Mouse (Mus musculus): ENCODE data around the gene Saa1. TPM values are rescaled to one million over a fixed set of nuclear protein-coding genes. Genes with fewer than 3 reads are reported as not detected.
"Not testable (repeated sequence)": the region's sequence is repeated elsewhere in the genome, so short reads cannot be mapped to it uniquely, and the experiment has no call there.

Gene Saa1
- polyA plus RNA-seq (2015; fragmentation: Nextera tagmentation; extraction: Ambion mirVana) = 0.23 TPM in 1 of 2 replicates, not detected in the other

DNA sequence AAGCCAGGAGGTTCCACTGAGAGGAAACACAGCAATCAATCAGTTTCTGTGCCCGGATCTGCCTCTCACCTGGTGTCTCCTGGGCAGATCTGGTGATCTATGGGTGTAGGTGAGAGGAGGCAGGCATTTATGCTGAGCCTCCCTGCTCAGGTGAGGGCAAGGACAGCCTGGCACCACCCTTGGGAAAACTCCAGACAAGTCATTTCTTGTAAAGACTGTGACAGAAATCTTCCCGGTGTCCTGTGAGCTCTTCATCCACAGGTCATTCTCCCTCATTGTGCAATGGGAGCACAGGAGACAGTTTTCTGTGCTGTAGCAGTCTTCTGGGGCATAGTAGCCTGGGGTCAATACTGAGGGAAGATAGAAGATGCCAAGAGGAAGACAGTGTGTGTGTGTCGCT, at the start of gene Saa1:
TSS of gene Saa1 (minus strand) at position 101 of the 400 bp plus-strand sequence.
- not testable (repeated sequence) for H3K4me1 ChIP-seq (ENCODE audit: control insufficient read depth, insufficient read depth, low read length); H3K27ac ChIP-seq (ENCODE audit: low read length); H3K9ac ChIP-seq (ENCODE audit: low read depth, low read length); H3K36me3 ChIP-seq (ENCODE audit: control insufficient read depth, insufficient read depth, low read length); H3K9me3 ChIP-seq (replicated peaks; ENCODE audit: control insufficient read depth, low read length, poor library complexity, severe bottlenecking); H3K4me2 ChIP-seq (ENCODE audit: low read length); H3K27me3 ChIP-seq (ENCODE audit: control insufficient read depth, insufficient read depth, low read depth, low read length); H3K4me3 ChIP-seq (ENCODE audit: low read depth, low read length); ATAC-seq
- WGBS = 67% methylated on average over 3 of the region's 3 CpGs

GRCm38 (mm10) chr7:46789177-46789849, 46.5 kb upstream of the Saa1 start:
- Histone ChIP-seq H3K4me3 (ENCODE audit: low read depth, low read length) (no peak overlapping the region), H3K27ac (ENCODE audit: low read length) (no peak overlapping the region), H3K4me2 (ENCODE audit: low read length) (no peak overlapping the region), H3K9ac (ENCODE audit: low read depth, low read length) (no peak overlapping the region), H3K4me1 (ENCODE audit: control insufficient read depth, insufficient read depth, low read length) (peaks cover 6% of the 10 kb centered on the region), H3K36me3 (ENCODE audit: control insufficient read depth, insufficient read depth, low read length) (peaks cover 28% of the 10 kb centered on the region), H3K9me3 (replicated peaks; ENCODE audit: control insufficient read depth, low read length, poor library complexity, severe bottlenecking) (no peaks in the 10 kb centered on the region), H3K27me3 (ENCODE audit: control insufficient read depth, insufficient read depth, low read depth, low read length) (no peaks in the 10 kb centered on the region)
- WGBS = 88% methylated on average over 5 of the region's 5 CpGs
- no peak for ATAC-seq

GRCm38 (mm10) chr7:46770706-46771105, 27.9 kb upstream of the Saa1 start:
- Histone ChIP-seq H3K4me1 (ENCODE audit: control insufficient read depth, insufficient read depth, low read length) (no peaks in the 10 kb centered on the region), H3K4me2 (ENCODE audit: low read length) (no peak overlapping the region), H3K9ac (ENCODE audit: low read depth, low read length) (no peak overlapping the region), H3K27ac (ENCODE audit: low read length) (no peak overlapping the region), H3K27me3 (ENCODE audit: control insufficient read depth, insufficient read depth, low read depth, low read length) (no peaks in the 10 kb centered on the region), H3K36me3 (ENCODE audit: control insufficient read depth, insufficient read depth, low read length) (peaks cover 45% of the 10 kb centered on the region), H3K9me3 (replicated peaks; ENCODE audit: control insufficient read depth, low read length, poor library complexity, severe bottlenecking) (no peaks in the 10 kb centered on the region), H3K4me3 (ENCODE audit: low read depth, low read length) (no peak overlapping the region)
- 65% methylated on average over 4 of the region's 4 CpGs for WGBS
- ATAC-seq = no peak

DNA sequence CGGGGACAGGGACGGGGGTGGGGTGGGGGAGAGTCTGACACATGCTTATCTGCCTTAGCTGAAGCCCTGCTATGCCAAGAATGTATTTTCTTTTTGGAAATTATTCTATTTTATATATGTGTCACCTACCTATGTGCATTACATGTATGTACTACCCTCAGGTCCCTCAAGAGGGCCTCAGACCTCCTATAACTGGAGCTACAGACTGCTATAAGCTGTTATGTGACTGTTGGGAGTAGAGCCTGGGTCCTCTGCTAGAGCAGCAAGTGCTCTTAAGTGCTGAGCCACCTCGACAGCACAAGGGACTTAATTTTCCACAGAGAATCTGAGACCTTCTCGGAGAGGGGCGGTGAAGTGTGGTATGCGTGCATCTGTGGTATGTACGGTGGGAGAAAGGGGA, 25.7 kb upstream of the Saa1 start:
- peaks cover 46% of the 10 kb centered on the region for H3K36me3 ChIP-seq (ENCODE audit: control insufficient read depth, insufficient read depth, low read length)
- 94% methylated on average over 7 of the region's 7 CpGs for WGBS
- no peak overlapping the region for H3K9ac ChIP-seq (ENCODE audit: low read depth, low read length)
- H3K9me3 ChIP-seq (replicated peaks; ENCODE audit: control insufficient read depth, low read length, poor library complexity, severe bottlenecking) = no peaks in the 10 kb centered on the region
- no peak overlapping the region for H3K27ac ChIP-seq (ENCODE audit: low read length)
- no peak overlapping the region for H3K4me3 ChIP-seq (ENCODE audit: low read depth, low read length)
- no peaks in the 10 kb centered on the region for H3K4me1 ChIP-seq (ENCODE audit: control insufficient read depth, insufficient read depth, low read length)
- no peak for ATAC-seq
- no peak overlapping the region for H3K4me2 ChIP-seq (ENCODE audit: low read length)
- no peaks in the 10 kb centered on the region for H3K27me3 ChIP-seq (ENCODE audit: control insufficient read depth, insufficient read depth, low read depth, low read length)

DNA sequence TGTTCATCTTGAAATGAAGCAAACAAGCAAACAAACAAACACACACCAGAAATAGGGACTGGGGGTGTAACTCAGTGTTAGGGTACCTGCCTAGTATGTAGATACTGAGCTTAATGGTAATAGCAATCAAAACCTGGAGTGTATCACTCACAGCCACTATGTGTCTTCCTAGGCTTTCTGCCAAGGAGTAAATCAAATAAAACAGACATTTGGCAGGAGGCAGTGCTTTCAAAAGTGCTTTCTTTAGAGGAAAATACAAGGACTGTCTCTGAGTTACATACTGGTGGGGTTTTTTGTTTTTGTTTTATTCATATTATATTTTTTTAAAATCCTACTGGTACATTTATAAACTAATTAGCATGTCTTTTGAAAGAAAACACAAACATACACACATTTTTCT, 24.6 kb upstream of the Saa1 start:
- ATAC-seq = no peak
- no peaks in the 10 kb centered on the region for H3K9me3 ChIP-seq (replicated peaks; ENCODE audit: control insufficient read depth, low read length, poor library complexity, severe bottlenecking)
- H3K4me3 ChIP-seq (ENCODE audit: low read depth, low read length) = no peak overlapping the region
- H3K4me2 ChIP-seq (ENCODE audit: low read length) = no peak overlapping the region
- H3K9ac ChIP-seq (ENCODE audit: low read depth, low read length) = no peak overlapping the region
- peaks cover 46% of the 10 kb centered on the region for H3K36me3 ChIP-seq (ENCODE audit: control insufficient read depth, insufficient read depth, low read length)
- no peaks in the 10 kb centered on the region for H3K27me3 ChIP-seq (ENCODE audit: control insufficient read depth, insufficient read depth, low read depth, low read length)
- H3K4me1 ChIP-seq (ENCODE audit: control insufficient read depth, insufficient read depth, low read length) = no peaks in the 10 kb centered on the region
- no peak overlapping the region for H3K27ac ChIP-seq (ENCODE audit: low read length)

DNA sequence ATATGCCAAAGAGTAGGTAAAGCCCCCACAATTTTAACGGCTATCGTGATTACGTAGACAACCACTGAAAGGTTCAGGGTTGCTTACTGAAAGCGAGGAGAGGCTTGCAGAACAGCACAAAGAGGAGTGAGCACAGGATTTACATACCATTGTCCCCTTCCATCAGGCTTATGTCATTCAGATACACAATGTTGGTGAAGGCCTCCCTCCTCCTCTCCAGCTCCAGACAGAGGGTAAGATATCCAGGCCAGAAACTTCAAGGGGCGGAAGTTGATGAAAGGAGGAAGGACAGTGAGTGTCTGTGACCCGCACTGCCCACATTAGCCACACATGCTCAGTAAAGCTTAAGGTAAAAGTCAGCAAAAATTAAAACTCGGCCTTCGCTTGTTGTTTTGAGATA, 21.9 kb upstream of the Saa1 start:
- WGBS = 66% methylated on average over 8 of the region's 8 CpGs
- H3K4me3 ChIP-seq (ENCODE audit: low read depth, low read length) = no peak overlapping the region

GRCm38 (mm10) chr7:46762601-46763000, 19.8 kb upstream of the Saa1 start:
- peaks cover 37% of the 10 kb centered on the region for H3K36me3 ChIP-seq (ENCODE audit: control insufficient read depth, insufficient read depth, low read length)
- no peak overlapping the region for H3K9ac ChIP-seq (ENCODE audit: low read depth, low read length)
- no peak for ATAC-seq
- 93% methylated on average over 5 of the region's 5 CpGs for WGBS
- H3K27me3 ChIP-seq (ENCODE audit: control insufficient read depth, insufficient read depth, low read depth, low read length) = no peaks in the 10 kb centered on the region
- no peak overlapping the region for H3K4me3 ChIP-seq (ENCODE audit: low read depth, low read length)
- H3K27ac ChIP-seq (ENCODE audit: low read length) = no peak overlapping the region
- no peaks in the 10 kb centered on the region for H3K9me3 ChIP-seq (replicated peaks; ENCODE audit: control insufficient read depth, low read length, poor library complexity, severe bottlenecking)
- H3K4me1 ChIP-seq (ENCODE audit: control insufficient read depth, insufficient read depth, low read length) = no peaks in the 10 kb centered on the region
- H3K4me2 ChIP-seq (ENCODE audit: low read length) = no peak overlapping the region

More for the DNA sequence above, 21.9 kb upstream of the Saa1 start:
- peaks cover 47% of the 10 kb centered on the region for H3K36me3 ChIP-seq (ENCODE audit: control insufficient read depth, insufficient read depth, low read length)
- H3K27me3 ChIP-seq (ENCODE audit: control insufficient read depth, insufficient read depth, low read depth, low read length) = no peaks in the 10 kb centered on the region
- no peak overlapping the region for H3K4me2 ChIP-seq (ENCODE audit: low read length)
- H3K9ac ChIP-seq (ENCODE audit: low read depth, low read length) = no peak overlapping the region
- H3K27ac ChIP-seq (ENCODE audit: low read length) = no peak overlapping the region
- ATAC-seq = no peak
- H3K9me3 ChIP-seq (replicated peaks; ENCODE audit: control insufficient read depth, low read length, poor library complexity, severe bottlenecking) = no peaks in the 10 kb centered on the region
- no peaks in the 10 kb centered on the region for H3K4me1 ChIP-seq (ENCODE audit: control insufficient read depth, insufficient read depth, low read length)

DNA sequence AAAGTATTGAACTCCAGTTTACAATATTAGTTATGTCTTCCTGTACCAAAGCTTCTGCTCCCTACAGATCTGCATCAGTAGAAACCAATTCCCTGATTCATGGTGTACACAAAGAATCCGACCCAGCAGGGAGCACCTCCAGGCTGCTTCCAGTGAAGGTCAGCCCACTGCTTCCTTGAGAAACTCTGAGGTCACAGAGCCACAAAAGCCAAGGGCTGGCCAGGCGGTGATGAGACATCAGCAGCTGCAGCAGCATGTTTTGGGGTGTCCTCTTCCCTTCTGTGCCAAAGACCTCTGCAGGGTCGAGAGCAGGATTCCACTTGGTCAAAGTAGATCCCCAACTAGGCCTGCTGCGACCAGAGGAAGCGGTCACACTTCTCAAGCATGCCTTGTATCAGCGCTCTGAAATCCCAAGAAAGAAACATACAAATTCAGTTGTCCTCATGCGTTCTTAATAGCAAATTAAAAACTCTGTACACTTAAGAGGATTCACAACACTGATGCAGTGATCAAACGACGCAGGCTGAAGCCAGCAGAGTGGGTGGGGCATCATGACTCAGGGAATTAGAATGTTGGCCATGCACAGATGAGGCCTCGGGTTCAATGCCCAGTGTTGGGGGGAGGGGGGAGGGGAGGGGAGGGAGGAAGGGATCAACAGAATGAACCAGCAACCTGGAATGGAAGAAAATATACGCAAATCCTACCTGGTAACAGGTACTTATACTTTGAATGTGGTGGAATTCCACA, 18.4 kb upstream of the Saa1 start:
- no peaks in the 10 kb centered on the region for H3K4me1 ChIP-seq (ENCODE audit: control insufficient read depth, insufficient read depth, low read length)
- H3K4me2 ChIP-seq (ENCODE audit: low read length) = no peak overlapping the region
- H3K27me3 ChIP-seq (ENCODE audit: control insufficient read depth, insufficient read depth, low read depth, low read length) = no peaks in the 10 kb centered on the region
- H3K9me3 ChIP-seq (replicated peaks; ENCODE audit: control insufficient read depth, low read length, poor library complexity, severe bottlenecking) = no peaks in the 10 kb centered on the region
- H3K9ac ChIP-seq (ENCODE audit: low read depth, low read length) = no peak overlapping the region
- no peak overlapping the region for H3K4me3 ChIP-seq (ENCODE audit: low read depth, low read length)
- no peak overlapping the region for H3K27ac ChIP-seq (ENCODE audit: low read length)
- ATAC-seq = no peak
- peaks cover 29% of the 10 kb centered on the region for H3K36me3 ChIP-seq (ENCODE audit: control insufficient read depth, insufficient read depth, low read length)
- WGBS = 82% methylated on average over 11 of the region's 11 CpGs

GRCm38 (mm10) chr7:46751490-46751889, 8.7 kb upstream of the Saa1 start, which contains the start of gene Saa2:
Gene Saa2, plus strand, starts transcription at chr7:46751790.
- no peak for ATAC-seq
- Histone ChIP-seq H3K4me2 (ENCODE audit: low read length) (no peak within 1 kb of the TSS), H3K27ac (ENCODE audit: low read length) (no peak within 1 kb of the TSS), H3K4me3 (ENCODE audit: low read depth, low read length) (no peak within 1 kb of the TSS), H3K4me1 (ENCODE audit: control insufficient read depth, insufficient read depth, low read length) (no peaks in the 10 kb centered on the region), H3K9ac (ENCODE audit: low read depth, low read length) (no peak within 1 kb of the TSS), H3K9me3 (replicated peaks; ENCODE audit: control insufficient read depth, low read length, poor library complexity, severe bottlenecking) (no peaks in the 10 kb centered on the region), H3K36me3 (ENCODE audit: control insufficient read depth, insufficient read depth, low read length) (no peaks in the 10 kb centered on the region), H3K27me3 (ENCODE audit: control insufficient read depth, insufficient read depth, low read depth, low read length) (no peaks in the 10 kb centered on the region)
- 84% methylated on average over 3 of the region's 3 CpGs for WGBS

All from midbrain, embryonic 16.5 days (tissue).